Mouse (Mus musculus): ENCODE results near the gene Nova1.

Nova1 gene

DNA sequence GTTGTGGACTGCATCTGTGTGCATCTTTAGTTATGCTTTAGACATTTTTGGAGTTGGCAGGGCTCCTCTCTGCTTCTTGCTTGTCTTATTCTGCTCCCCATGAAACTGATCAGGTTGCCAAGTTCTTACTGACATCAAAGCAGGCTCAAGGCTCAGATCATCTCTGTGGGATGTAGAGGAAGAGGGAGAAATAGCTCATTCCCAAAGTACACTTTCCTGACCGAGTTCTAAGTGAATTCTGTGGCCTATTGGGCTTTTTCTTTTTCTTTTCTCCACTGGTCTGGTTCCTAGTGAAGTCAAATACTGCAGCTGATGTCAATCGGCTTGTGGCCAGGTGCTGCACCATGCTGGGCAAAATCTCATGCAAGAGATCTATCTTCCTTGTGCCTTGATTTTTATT, 152.0 kb downstream of the Nova1 start:
- DNase-seq: no peak

GRCm38 (mm10) chr12:46646139-46646611, 172.6 kb downstream of the Nova1 start:
- DNase-seq: no peak

GRCm38 (mm10) chr12:46645365-46645962, 173.3 kb downstream of the Nova1 start:
- DNase-seq: no peak
